Mouse (Mus musculus) kidney, embryonic 15.5 days (tissue): ENCODE results near the gene Atp6v1a. TPM values are rescaled to one million over a fixed set of nuclear protein-coding genes. Genes with fewer than 3 reads are reported as not detected.

Experiments
- ATAC-seq: fragments of 200-750 bp; cut with Nextera tagmentation; replicated peaks from 2 replicates; pipeline ENCODE4 v1.8.0; 2017; ENCODE audit warnings: moderate TSS enrichment; ENCODE audit not compliant: low FRiP score
- H3K27ac ChIP-seq: fragments of 300-500 bp; sonication (generic); 2 replicates; pipeline ENCODE4 v1.5.1; 2015; ENCODE audit warnings: mild to moderate bottlenecking, inconsistent platforms
- H3K27me3 ChIP-seq: fragments of 300-500 bp; sonication (generic); 2 replicates; pipeline ENCODE4 v1.6.1; 2015; ENCODE audit warnings: inconsistent platforms
- H3K36me3 ChIP-seq: fragments of 300-500 bp; sonication (generic); 2 replicates; pipeline ENCODE4 v1.6.1; 2015; ENCODE audit warnings: inconsistent platforms
- H3K4me1 ChIP-seq: fragments of 300-500 bp; sonication (generic); 2 replicates; pipeline ENCODE4 v1.6.1; 2015; ENCODE audit warnings: inconsistent platforms
- H3K4me2 ChIP-seq: fragments of 300-500 bp; sonication (generic); 2 replicates; pipeline ENCODE4 v1.6.1; 2015; ENCODE audit warnings: moderate library complexity, mild to moderate bottlenecking, inconsistent platforms
- H3K4me3 ChIP-seq: fragments of 300-500 bp; sonication (generic); replicated peaks from 2 replicates; pipeline ENCODE4 v1.5.1; 2015; ENCODE audit warnings: mild to moderate bottlenecking, inconsistent platforms
- H3K9ac ChIP-seq: fragments of 300-500 bp; sonication (generic); 2 replicates; pipeline ENCODE4 v1.6.1; 2015; ENCODE audit warnings: mild to moderate bottlenecking, inconsistent platforms
- H3K9me3 ChIP-seq: fragments of 300-500 bp; sonication (generic); replicated peaks from 2 replicates; pipeline ENCODE4 v1.6.1; 2016; ENCODE audit warnings: inconsistent platforms
- WGBS: fragments of 180-500 bp; shearing (Covaris S2); methylation state at CpG from one replicate; pipeline ENCODE4 v1.1.7; 2015; ENCODE audit warnings: mixed read lengths; 5-methylcytosine and 5-hydroxymethylcytosine counted together
- polyA plus RNA-seq: library from polyadenylated mRNA; unstranded; fragments of >200 nt; fragmentation: Nextera tagmentation; extraction: Ambion mirVana; gene quantifications from 2 replicates; pipeline ENCODE4 v1.2.1, GENCODE M21; 2015

The Atp6v1a gene
- polyA plus RNA-seq, 1 experiment from 2014 or later, result 77.5 TPM

- H3K9me3 ChIP-seq, result no peaks in the 10 kb centered on the region
- H3K27ac ChIP-seq, result no peak overlapping the region
- H3K4me3 ChIP-seq, result no peak overlapping the region
- H3K36me3 ChIP-seq, result peaks cover 78% of the 10 kb centered on the region
- ATAC-seq, result no peak
- H3K4me1 ChIP-seq, result no peaks in the 10 kb centered on the region
- no peak overlapping the region for H3K4me2 ChIP-seq
- WGBS, result 85% methylated on average over 18 of the region's 18 CpGs
- H3K9ac ChIP-seq, result no peak overlapping the region
- no peaks in the 10 kb centered on the region for H3K27me3 ChIP-seq
Measured at GRCm38 (mm10) chr16:44103806-44104766, 35.4 kb downstream of the Atp6v1a start.

- no peak for ATAC-seq
- Histone ChIP-seq H3K27me3 (no peaks in the 10 kb centered on the region), H3K4me2 (no peak overlapping the region), H3K9me3 (no peaks in the 10 kb centered on the region), H3K27ac (no peak overlapping the region), H3K4me1 (no peaks in the 10 kb centered on the region), H3K4me3 (no peak overlapping the region), H3K9ac (no peak overlapping the region), H3K36me3 (peaks cover 78% of the 10 kb centered on the region)
- WGBS, result 93% methylated on average over 2 of the region's 2 CpGs
Measured at GRCm38 (mm10) chr16:44102925-44103324, 36.6 kb downstream of the Atp6v1a start.

- no peaks in the 10 kb centered on the region for H3K27me3 ChIP-seq
- peaks cover 75% of the 10 kb centered on the region for H3K36me3 ChIP-seq
- no peak overlapping the region for H3K27ac ChIP-seq
- 94% methylated on average over 12 of the region's 12 CpGs for WGBS
- H3K9me3 ChIP-seq, result no peaks in the 10 kb centered on the region
- no peaks in the 10 kb centered on the region for H3K4me1 ChIP-seq
- ATAC-seq, result no peak
- H3K4me3 ChIP-seq, result no peak overlapping the region
- no peak overlapping the region for H3K4me2 ChIP-seq
- H3K9ac ChIP-seq, result no peak overlapping the region
Measured at GRCm38 (mm10) chr16:44101181-44101710, 38.3 kb downstream of the Atp6v1a start.

GRCm38 (mm10) chr16:44099377-44099776 lies 40.1 kb downstream of the Atp6v1a start:
- no peak overlapping the region for H3K27ac ChIP-seq
- no peak overlapping the region for H3K9ac ChIP-seq
- ATAC-seq, result no peak
- no peaks in the 10 kb centered on the region for H3K4me1 ChIP-seq
- H3K36me3 ChIP-seq, result peaks cover 85% of the 10 kb centered on the region
- no peak overlapping the region for H3K4me2 ChIP-seq
- H3K4me3 ChIP-seq, result no peak overlapping the region
- WGBS, result 91% methylated on average over 7 of the region's 7 CpGs
- no peaks in the 10 kb centered on the region for H3K9me3 ChIP-seq
- no peaks in the 10 kb centered on the region for H3K27me3 ChIP-seq

GRCm38 (mm10) chr16:44087650-44088049 lies 51.9 kb downstream of the Atp6v1a start:
- ATAC-seq, result no peak
- H3K4me1 ChIP-seq, result no peaks in the 10 kb centered on the region
- no peak overlapping the region for H3K9ac ChIP-seq
- no peaks in the 10 kb centered on the region for H3K27me3 ChIP-seq
- no peak overlapping the region for H3K4me3 ChIP-seq
- H3K9me3 ChIP-seq, result no peaks in the 10 kb centered on the region
- no peak overlapping the region for H3K4me2 ChIP-seq
- 68% methylated on average over 2 of the region's 2 CpGs for WGBS
- no peak overlapping the region for H3K27ac ChIP-seq
- peaks cover 88% of the 10 kb centered on the region for H3K36me3 ChIP-seq

- Histone ChIP-seq H3K4me2 (peak within 1 kb of the TSS; percentile 72), H3K36me3 (no peaks in the 10 kb centered on the region), H3K4me1 (no peaks in the 10 kb centered on the region), H3K9me3 (no peaks in the 10 kb centered on the region), H3K9ac (peak within 1 kb of the TSS; percentile 67), H3K27ac (peak within 1 kb of the TSS; percentile 79), H3K27me3 (no peaks in the 10 kb centered on the region), H3K4me3 (peak within 1 kb of the TSS; percentile 70)
- ATAC-seq, result peak; percentile 94
- WGBS, result 7% methylated on average over 45 of the region's 45 CpGs
Measured at GRCm38 (mm10) chr16:44063025-44063894, 76.2 kb downstream of the Atp6v1a start, which contains the start of gene Gramd1c. TSS of gene Gramd1c (minus strand) at chr16:44063345.

- 91% methylated on average over 15 of the region's 15 CpGs for WGBS
Measured at GRCm38 (mm10) chr16:44061341-44061740, 78.2 kb downstream of the Atp6v1a start.

GRCm38 (mm10) chr16:44060604-44061286 lies 78.8 kb downstream of the Atp6v1a start:
- Histone ChIP-seq H3K4me1 (no peaks in the 10 kb centered on the region), H3K9ac (no peak overlapping the region), H3K4me3 (no peak overlapping the region), H3K9me3 (no peaks in the 10 kb centered on the region), H3K27ac (no peak overlapping the region), H3K4me2 (no peak overlapping the region), H3K27me3 (no peaks in the 10 kb centered on the region), H3K36me3 (no peaks in the 10 kb centered on the region)
- WGBS, result 90% methylated on average over 18 of the region's 18 CpGs
- ATAC-seq, result no peak

More at GRCm38 (mm10) chr16:44061341-44061740, 78.2 kb downstream of the Atp6v1a start:
- no peaks in the 10 kb centered on the region for H3K4me1 ChIP-seq
- no peak for ATAC-seq
- no peak overlapping the region for H3K9ac ChIP-seq
- no peaks in the 10 kb centered on the region for H3K27me3 ChIP-seq
- no peaks in the 10 kb centered on the region for H3K9me3 ChIP-seq
- no peak overlapping the region for H3K4me3 ChIP-seq
- H3K27ac ChIP-seq, result no peak overlapping the region
- no peak overlapping the region for H3K4me2 ChIP-seq
- H3K36me3 ChIP-seq, result no peaks in the 10 kb centered on the region

GRCm38 (mm10) chr16:44058745-44059144 lies 80.8 kb downstream of the Atp6v1a start:
- Histone ChIP-seq H3K4me3 (no peak overlapping the region), H3K9me3 (no peaks in the 10 kb centered on the region), H3K27ac (no peak overlapping the region), H3K9ac (no peak overlapping the region), H3K27me3 (no peaks in the 10 kb centered on the region), H3K4me1 (no peaks in the 10 kb centered on the region), H3K36me3 (no peaks in the 10 kb centered on the region), H3K4me2 (no peak overlapping the region)
- ATAC-seq, result no peak
- WGBS, result 27% methylated on average over 10 of the region's 10 CpGs

- Histone ChIP-seq H3K4me1 (no peaks in the 10 kb centered on the region), H3K9ac (no peak overlapping the region), H3K36me3 (no peaks in the 10 kb centered on the region), H3K27me3 (no peaks in the 10 kb centered on the region), H3K27ac (no peak overlapping the region), H3K4me3 (no peak overlapping the region), H3K9me3 (no peaks in the 10 kb centered on the region), H3K4me2 (no peak overlapping the region)
- no peak for ATAC-seq
- 65% methylated on average over 8 of the region's 8 CpGs for WGBS
Measured at GRCm38 (mm10) chr16:44055766-44056165, 83.7 kb downstream of the Atp6v1a start.

GRCm38 (mm10) chr16:44053265-44053664 lies 86.2 kb downstream of the Atp6v1a start:
- Histone ChIP-seq H3K27me3 (no peaks in the 10 kb centered on the region), H3K36me3 (no peaks in the 10 kb centered on the region), H3K4me3 (no peak overlapping the region), H3K9ac (no peak overlapping the region), H3K9me3 (no peaks in the 10 kb centered on the region), H3K4me1 (no peaks in the 10 kb centered on the region), H3K27ac (no peak overlapping the region), H3K4me2 (no peak overlapping the region)
- WGBS, result 55% methylated on average over 6 of the region's 6 CpGs
- ATAC-seq, result no peak
